Mouse (Mus musculus) kidney, adult 2 months (tissue): Measurements from ENCODE around the gene Smg1. TPM values are rescaled to one million over a fixed set of nuclear protein-coding genes. Genes with fewer than 3 reads are reported as not detected.

Experiments
- DNase-seq: peaks from one replicate; pipeline ENCODE4 v3.0.0; 2021
- H3K27ac ChIP-seq: fragments of 200-500 bp; 2 replicates; pipeline ENCODE4 v1.5.1; 2012; ENCODE audit warnings: low read depth, low read length, control low read depth, inconsistent platforms; ENCODE audit not compliant: insufficient read depth
- H3K27me3 ChIP-seq: fragments of 200-500 bp; replicated peaks from 2 replicates; pipeline ENCODE4 v1.6.1; 2012; ENCODE audit warnings: mild to moderate bottlenecking, moderate library complexity, low read length, inconsistent platforms; ENCODE audit not compliant: control insufficient read depth, insufficient read depth
- H3K36me3 ChIP-seq: fragments of 200-500 bp; 2 replicates; pipeline ENCODE4 v1.6.1; 2012; ENCODE audit warnings: mild to moderate bottlenecking, moderate library complexity, low read length, inconsistent platforms; ENCODE audit not compliant: control insufficient read depth, insufficient read depth
- H3K4me1 ChIP-seq: fragments of 200-500 bp; 2 replicates; pipeline ENCODE4 v1.6.1; 2011; ENCODE audit warnings: low read length; ENCODE audit not compliant: control insufficient read depth, insufficient read depth
- H3K4me3 ChIP-seq: fragments of 200-500 bp; 2 replicates; pipeline ENCODE4 v1.5.1; 2011; ENCODE audit warnings: mild to moderate bottlenecking, low read depth, low read length, control low read depth; ENCODE audit not compliant: insufficient read depth
- CTCF ChIP-seq: fragments of 200-500 bp; conservative IDR thresholded peaks from 2 replicates; pipeline ENCODE4 v1.5.1; 2011; ENCODE audit warnings: low read depth, mild to moderate bottlenecking, control low read depth, low read length, moderate library complexity, mixed read lengths; ENCODE audit not compliant: insufficient read depth, insufficient read length
- POLR2A ChIP-seq: fragments of 200-500 bp; IDR thresholded peaks from one replicate; pipeline ENCODE4 v1.6.1; 2011; ENCODE audit warnings: low read depth, low read length, control low read depth
- WGBS: fragments of 180-500 bp; shearing (Covaris S2); methylation state at CpG from one replicate; pipeline ENCODE4 v1.1.7; 2018; 5-methylcytosine and 5-hydroxymethylcytosine counted together
- polyA plus RNA-seq: library from polyadenylated mRNA; depleted of rRNA; stranded (reverse); fragments of >200 nt; gene quantifications from 2 replicates; pipeline ENCODE4 v1.2.3, GENCODE M21; 2012

The Smg1 gene
- polyA plus RNA-seq, 1 experiment, result 15.5 TPM

- H3K27ac ChIP-seq, result no peak overlapping the region
- 87% methylated on average over 8 of the region's 8 CpGs for WGBS
- TF ChIP-seq POLR2A (no peak), CTCF (no peak)
- H3K36me3 ChIP-seq, result no peaks in the 10 kb centered on the region
- no peak for DNase-seq
- no peaks in the 10 kb centered on the region for H3K27me3 ChIP-seq
- no peak overlapping the region for H3K4me3 ChIP-seq
- peaks cover 8% of the 10 kb centered on the region for H3K4me1 ChIP-seq
Measured at GRCm38 (mm10) chr7:118248069-118248468, 4.6 kb upstream of the Smg1 start.

- H3K27ac ChIP-seq, result no peak overlapping the region
- no peak for DNase-seq
- no peak for TF ChIP-seq POLR2A
- TF ChIP-seq CTCF, result no peak
Measured at GRCm38 (mm10) chr7:118245260-118245659, 1.8 kb upstream of the Smg1 start.

GRCm38 (mm10) chr7:118242911-118243412, 508 bp downstream of the Smg1 start:
- TF ChIP-seq POLR2A, result no peak
- no peak for TF ChIP-seq CTCF
- Histone ChIP-seq H3K4me3 (peak overlapping the region; percentile 83), H3K4me1 (peaks cover 13% of the 10 kb centered on the region), H3K27me3 (no peaks in the 10 kb centered on the region), H3K27ac (peak overlapping the region; percentile 83), H3K36me3 (no peaks in the 10 kb centered on the region)
- peak; percentile 62 for DNase-seq
- WGBS, result under 1% methylated on average over 50 of the region's 50 CpGs

More at GRCm38 (mm10) chr7:118245260-118245659, 1.8 kb upstream of the Smg1 start:
- Histone ChIP-seq H3K4me3 (no peak overlapping the region), H3K36me3 (no peaks in the 10 kb centered on the region), H3K27me3 (no peaks in the 10 kb centered on the region), H3K4me1 (peaks cover 2% of the 10 kb centered on the region; the same call in 1 of the 2 replicates)
- WGBS, result 95% methylated on average over 3 of the region's 3 CpGs

GRCm38 (mm10) chr7:118242309-118242708, 1.2 kb downstream of the Smg1 start:
- no peak for DNase-seq
- WGBS, result 3% methylated on average over 6 of the region's 6 CpGs
- H3K27ac ChIP-seq, result peak overlapping the region; percentile 83; the same call in 1 of the 2 replicates

GRCm38 (mm10) chr7:118240402-118240801, 3.1 kb downstream of the Smg1 start:
- TF ChIP-seq CTCF, result no peak
- Histone ChIP-seq H3K27ac (no peak overlapping the region), H3K4me1 (peaks cover 20% of the 10 kb centered on the region), H3K36me3 (no peaks in the 10 kb centered on the region), H3K4me3 (no peak overlapping the region), H3K27me3 (no peaks in the 10 kb centered on the region)
- DNase-seq, result no peak

More at GRCm38 (mm10) chr7:118242309-118242708, 1.2 kb downstream of the Smg1 start:
- no peaks in the 10 kb centered on the region for H3K27me3 ChIP-seq
- H3K4me1 ChIP-seq, result peaks cover 17% of the 10 kb centered on the region
- no peaks in the 10 kb centered on the region for H3K36me3 ChIP-seq
- H3K4me3 ChIP-seq, result peak overlapping the region; percentile 83; the same call in 1 of the 2 replicates
- TF ChIP-seq CTCF (no peak), POLR2A (no peak)

GRCm38 (mm10) chr7:118239996-118240395, 3.5 kb downstream of the Smg1 start:
- no peaks in the 10 kb centered on the region for H3K36me3 ChIP-seq
- no peaks in the 10 kb centered on the region for H3K27me3 ChIP-seq
- H3K27ac ChIP-seq, result no peak overlapping the region; the same call in 1 of the 2 replicates
- 78% methylated on average over 5 of the region's 5 CpGs for WGBS
- H3K4me1 ChIP-seq, result peaks cover 20% of the 10 kb centered on the region
- no peak overlapping the region for H3K4me3 ChIP-seq
- DNase-seq, result no peak
- no peak for TF ChIP-seq POLR2A

- DNase-seq, result no peak
- Histone ChIP-seq H3K27me3 (no peaks in the 10 kb centered on the region), H3K4me3 (no peak overlapping the region), H3K36me3 (no peaks in the 10 kb centered on the region), H3K4me1 (peaks cover 23% of the 10 kb centered on the region), H3K27ac (no peak overlapping the region)
- TF ChIP-seq CTCF (peak; percentile 34; the same call in 1 of the 2 replicates), POLR2A (no peak)
Measured at GRCm38 (mm10) chr7:118236949-118237348, 6.5 kb downstream of the Smg1 start.
